Mouse (Mus musculus) T-helper 17 cell (primary cell): ENCODE data around the gene Hipk4.

Source experiments
- in situ Hi-C, 2 experiments: fragments of 300-600 bp; cut with MboI, MseI; formaldehyde crosslinking; loops; 1 replicate in 1 of 2; 2 replicates in 1 of 2; pipeline ENCODE4 v1.15.1; 2025; ENCODE audit warnings: high pct_unique_total_duplicates in 2 of 2

Gene Hipk4

GRCm38 (mm10) chr7:27538797-27539196 lies 15.7 kb downstream of the Hipk4 start:
- in situ Hi-C loops, result no loop called here

- in situ Hi-C loops, result no loop called here
Observed at GRCm38 (mm10) chr7:27540521-27540920, 17.5 kb downstream of the Hipk4 start.

GRCm38 (mm10) chr7:27540935-27541334 lies 17.9 kb downstream of the Hipk4 start:
- in situ Hi-C loops, result no loop called here

- in situ Hi-C loops, result no loop called here
Observed at GRCm38 (mm10) chr7:27541431-27541830, 18.4 kb downstream of the Hipk4 start.

GRCm38 (mm10) chr7:27541922-27542321 lies 18.9 kb downstream of the Hipk4 start:
- in situ Hi-C loops, result no loop called here

- in situ Hi-C loops, result no loop called here
Observed at GRCm38 (mm10) chr7:27542392-27543033, 19.4 kb downstream of the Hipk4 start.

GRCm38 (mm10) chr7:27543065-27543464 lies 20.0 kb downstream of the Hipk4 start:
- in situ Hi-C loops, result no loop called here

- in situ Hi-C loops, result no loop called here
Observed at GRCm38 (mm10) chr7:27543851-27544250, 20.8 kb downstream of the Hipk4 start.

GRCm38 (mm10) chr7:27544675-27545370 lies 21.8 kb downstream of the Hipk4 start:
- in situ Hi-C loops, result no loop called here

- in situ Hi-C loops, result no loop called here
Observed at GRCm38 (mm10) chr7:27549597-27549996, 26.5 kb downstream of the Hipk4 start.

- in situ Hi-C loops, result no loop called here
Observed at GRCm38 (mm10) chr7:27552070-27552469, 29.0 kb downstream of the Hipk4 start.

- in situ Hi-C loops, result no loop called here
Observed at GRCm38 (mm10) chr7:27552931-27553513, 30.0 kb downstream of the Hipk4 start, which contains the start of the genes Pld3 and 2310022A10Rik. TSS of gene Pld3 (minus strand) at chr7:27553218. TSS of gene 2310022A10Rik (plus strand) at chr7:27553233.

GRCm38 (mm10) chr7:27560291-27560887 lies 37.3 kb downstream of the Hipk4 start:
- in situ Hi-C loops, result no loop called here

- in situ Hi-C loops, result no loop called here
Observed at GRCm38 (mm10) chr7:27560978-27561377, 37.9 kb downstream of the Hipk4 start.

GRCm38 (mm10) chr7:27569580-27570224 lies 46.6 kb downstream of the Hipk4 start:
- in situ Hi-C loops, result no loop called here

- in situ Hi-C loops, result no loop called here
Observed at GRCm38 (mm10) chr7:27572133-27572532, 49.1 kb downstream of the Hipk4 start.

- in situ Hi-C loops, result no loop called here
Observed at GRCm38 (mm10) chr7:27574124-27574880, 51.2 kb downstream of the Hipk4 start.

GRCm38 (mm10) chr7:27576914-27577313 lies 53.8 kb downstream of the Hipk4 start:
- in situ Hi-C loops, result no loop called here

- in situ Hi-C loops, result no loop called here
Observed at GRCm38 (mm10) chr7:27577589-27577988, 54.5 kb downstream of the Hipk4 start.

GRCm38 (mm10) chr7:27578465-27578864 lies 55.4 kb downstream of the Hipk4 start:
- in situ Hi-C loops, result no loop called here
